Mouse (Mus musculus): ENCODE data around the gene Fanca. TPM values are rescaled to one million over a fixed set of nuclear protein-coding genes. Genes with fewer than 3 reads are reported as not detected.
"Not testable (repeated sequence)": the region's sequence is repeated elsewhere in the genome, so short reads cannot be mapped to it uniquely, and the experiment has no call there.

Gene Fanca
- total RNA-seq, 2 experiments from 2014 or later, result 2.1 to 5.4 TPM

- no peak for DNase-seq
- intact Hi-C loops (cut with DNase I), result no loop called here
Measured at GRCm38 (mm10) chr8:123242107-123242923, 76.1 kb downstream of the Fanca start.

DNA sequence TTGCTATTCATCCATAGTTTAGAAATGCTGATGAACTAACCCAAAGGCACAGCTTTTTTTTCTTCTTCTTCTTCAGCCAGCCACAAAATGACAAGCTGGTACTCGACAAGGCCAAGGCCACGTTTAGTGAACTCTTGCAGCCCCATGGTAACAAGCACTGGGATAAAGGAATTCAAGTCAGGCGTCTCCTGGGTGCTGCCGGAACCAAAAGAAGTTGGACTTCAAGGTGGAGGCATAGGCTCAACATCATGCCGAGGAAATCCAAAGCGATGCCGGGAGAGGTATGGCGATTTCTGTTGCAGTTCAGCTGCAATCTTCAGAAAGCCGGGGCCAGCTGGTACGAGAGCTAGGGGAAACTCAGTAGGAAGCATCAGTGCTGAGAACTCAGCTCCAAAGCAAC lies 79.0 kb downstream of the Fanca start:
- DNase-seq, result no peak
- intact Hi-C loops (cut with DNase I), result no loop called here

DNA sequence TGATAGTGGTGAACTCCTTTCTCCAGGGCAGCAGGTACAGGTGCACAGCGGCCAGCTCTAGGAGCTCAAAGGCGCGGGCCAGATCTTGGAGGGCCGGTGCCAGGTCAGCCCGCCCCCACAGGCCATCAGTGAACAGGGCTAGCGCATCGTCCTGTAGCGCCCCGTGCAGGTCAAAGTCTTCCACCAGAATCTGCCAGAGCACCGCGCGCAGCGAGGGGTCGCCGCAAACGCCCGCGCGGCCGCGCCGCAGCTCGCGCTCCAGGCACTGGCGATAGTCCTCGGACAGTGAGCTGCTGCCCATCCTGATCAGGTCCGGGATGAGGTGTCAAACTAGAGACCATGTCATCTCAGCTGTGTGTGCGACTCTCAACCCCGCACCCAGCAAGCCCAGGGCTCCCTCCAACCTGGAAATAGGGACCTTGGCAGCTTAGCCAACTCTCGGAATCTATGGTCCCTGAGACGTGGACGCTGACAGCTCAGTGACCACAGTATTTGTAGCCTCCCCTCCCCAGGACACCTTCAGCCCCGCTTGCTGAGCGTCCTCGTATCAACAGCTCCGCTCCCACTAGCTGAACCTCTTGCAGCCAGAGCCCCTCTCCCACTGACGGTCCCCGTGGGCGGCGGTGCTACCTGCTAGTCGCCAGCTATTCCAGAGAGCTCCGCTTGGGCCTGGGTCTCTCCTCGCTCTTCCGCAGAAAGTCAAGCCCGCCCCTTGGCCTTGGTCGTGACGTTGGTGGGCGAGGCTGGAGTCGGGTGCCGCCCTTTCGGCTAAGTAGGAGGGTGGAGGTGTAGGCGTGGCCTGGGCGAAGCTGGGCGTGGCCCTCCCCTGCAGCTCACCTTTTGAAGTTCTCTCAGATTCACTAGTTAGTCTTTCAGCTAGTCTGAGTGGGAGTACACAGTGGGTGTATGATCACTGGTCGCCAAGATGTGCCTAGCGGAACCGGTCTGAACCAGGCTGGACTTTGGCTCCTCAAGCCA lies 82.6 kb downstream of the Fanca start, which contains the start of gene Spata2l:
Gene Spata2l (minus strand): TSS at position 714 of the 978 bp plus-strand sequence.
- DNase-seq, result peak; percentile 77 to 88
- intact Hi-C loops (cut with DNase I), result no loop called here

- no peak for DNase-seq
- intact Hi-C loops (cut with DNase I), result no loop called here
Measured at GRCm38 (mm10) chr8:123234918-123235519, 83.4 kb downstream of the Fanca start.

GRCm38 (mm10) chr8:123233760-123234159 lies 84.6 kb downstream of the Fanca start:
- intact Hi-C loops (cut with DNase I), result no loop called here
- DNase-seq, result no peak

GRCm38 (mm10) chr8:123233300-123233699 lies 85.1 kb downstream of the Fanca start:
- no peak for DNase-seq
- intact Hi-C loops (cut with DNase I), result no loop called here

DNA sequence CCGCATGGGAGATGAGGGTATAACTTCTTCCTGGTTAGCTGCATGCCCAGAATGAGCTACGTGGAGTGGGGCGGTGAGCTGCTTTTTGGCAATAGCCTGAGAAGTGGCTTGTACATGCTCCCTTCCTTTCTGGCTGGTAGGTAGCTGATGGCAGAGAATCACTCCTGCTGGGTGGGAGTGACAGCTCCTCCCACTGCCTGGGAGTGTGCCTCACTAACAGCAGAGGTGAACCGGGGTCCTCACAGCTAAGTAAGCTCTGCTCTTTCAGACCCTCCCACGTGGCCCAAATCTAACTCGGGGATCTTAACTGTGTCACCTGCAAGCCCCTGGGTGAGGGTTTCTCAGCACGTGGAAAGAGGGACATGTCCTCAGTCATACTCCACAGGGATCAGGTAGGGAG lies 85.8 kb downstream of the Fanca start:
- no peak for DNase-seq
- intact Hi-C loops (cut with DNase I), result no loop called here

GRCm38 (mm10) chr8:123231742-123232141 lies 86.6 kb downstream of the Fanca start:
- peak in 1 of 2 experiments; percentile 32 for DNase-seq
- intact Hi-C loops (cut with DNase I), result no loop called here

- DNase-seq; intact Hi-C loops (cut with DNase I): not testable (repeated sequence)
Measured at GRCm38 (mm10) chr8:123230326-123230725, 88.0 kb downstream of the Fanca start.

DNA sequence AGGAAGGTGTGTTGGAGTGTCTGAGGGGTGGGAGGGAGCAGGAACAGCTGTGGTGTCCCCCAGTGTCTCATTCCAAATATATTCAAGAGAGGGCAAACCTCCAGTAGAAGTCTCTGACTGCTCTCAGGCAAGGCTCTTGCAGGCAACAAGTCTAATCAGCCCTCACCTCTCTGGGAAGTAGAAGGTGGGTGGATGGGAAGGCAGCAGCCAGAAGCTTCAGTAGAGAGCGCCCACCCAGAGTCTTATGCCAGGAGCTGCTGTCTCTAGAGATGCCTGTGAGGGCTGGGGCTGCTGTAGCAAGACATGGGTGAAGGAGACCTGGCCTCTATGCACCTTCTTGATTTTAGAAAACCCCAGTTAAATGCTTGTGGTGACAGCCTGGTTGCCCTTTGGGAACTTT lies 90.0 kb downstream of the Fanca start:
- DNase-seq, result no peak
- intact Hi-C loops (cut with DNase I), result no loop called here

- intact Hi-C loops (cut with DNase I), result loop anchor here (1.0 kb wide), 1 partner anchor 30 kb away; the partner anchor contains the start of genes Vps9d1 and Zfp276
- DNase-seq, result peak; percentile 92 to 96
Measured at GRCm38 (mm10) chr8:123224278-123225266, 93.8 kb downstream of the Fanca start, which contains the start of gene Cdk10. Cdk10 (plus strand) TSS chr8:123224842.

GRCm38 (mm10) chr8:123220917-123221316 lies 97.5 kb downstream of the Fanca start:
- intact Hi-C loops (cut with DNase I), result no loop called here
- DNase-seq, result no peak

Other genes with a start within 250 kb of the Fanca start
- gene Rpl13, start 216.2 kb downstream of the Fanca start, total RNA-seq (2021), result 100 to 1,000 TPM; 426 to 446 TPM
- under 1 TPM; 0.31 to 0.39 TPM for gene Cpne7, start 201.2 kb downstream of the Fanca start, total RNA-seq (2021)
- 1 to 10 TPM; 1.2 to 2.1 TPM for gene Sult5a1, start 160.3 kb downstream of the Fanca start, total RNA-seq (2021)
- gene Dpep1, start 132.3 kb downstream of the Fanca start, total RNA-seq (2021), result 10 to 100 TPM; 28.6 to 43.2 TPM
- 10 to 100 TPM; 50.1 to 64.3 TPM for gene Chmp1a, start 105.8 kb downstream of the Fanca start, total RNA-seq (2021)
- 10 to 100 TPM; 38.4 to 45.7 TPM for gene Spata33, start 105.7 kb downstream of the Fanca start, total RNA-seq (2021)
- 10 to 100 TPM; 22.5 to 23.8 TPM for gene Cdk10, start 93.7 kb downstream of the Fanca start, total RNA-seq (2021)
- gene Spata2l, start 82.3 kb downstream of the Fanca start, total RNA-seq (2021), result 1 to 10 TPM; 6.5 to 6.9 TPM
- gene Zfp276, start 64.4 kb downstream of the Fanca start, total RNA-seq (2021), result 10 to 100 TPM; 15.7 to 16.6 TPM
- gene Vps9d1, start 64.2 kb downstream of the Fanca start, total RNA-seq (2021), result 10 to 100 TPM; 23.1 to 29.1 TPM
- gene Spire2, start 14.1 kb upstream of the Fanca start, total RNA-seq (2021), result under 1 TPM; 0.24 to 0.32 TPM
- 100 to 1,000 TPM; 136 to 149 TPM for gene Tcf25, start 55.2 kb upstream of the Fanca start, total RNA-seq (2021)
- gene Mc1r, start 88.5 kb upstream of the Fanca start, total RNA-seq (2021), result not detected
- gene Tubb3, start 92.8 kb upstream of the Fanca start, total RNA-seq (2021), result under 1 TPM; 0.61 to 0.67 TPM
- 10 to 100 TPM; 45.8 to 50.8 TPM for gene Def8, start 105.0 kb upstream of the Fanca start, total RNA-seq (2021)
- 10 to 100 TPM; 53.8 to 58.4 TPM for gene Afg3l1, start 159.3 kb upstream of the Fanca start, total RNA-seq (2021)
- not detected for gene Dbndd1, start 196.9 kb upstream of the Fanca start, total RNA-seq (2021)
- 1 to 10 TPM; 6.1 to 6.2 TPM for gene Gas8, start 200.3 kb upstream of the Fanca start, total RNA-seq (2021)